Mouse (Mus musculus): ENCODE measurements around the gene Nav3.

- TF ChIP-seq CTCF (IDR thresholded peaks at IDR 0.05; ENCODE audit: low read depth) (peak; percentile 26; the same call in 1 of the 2 replicates), EP300 (IDR thresholded peaks at IDR 0.05; ENCODE audit: low read depth) (no peak)
Observed at GRCm38 (mm10) chr10:109713001-109713400, 743.0 kb downstream of the Nav3 start.
